Comparison of ENCODE assay signal across 10 mouse cellular contexts in genomic region chr5:123851398-123851797, GRCm38 (mm10). TPM values are rescaled to one million over a fixed set of nuclear protein-coding genes. Genes with fewer than 3 reads are reported as not detected.
DNase-seq lines count a peak whose midpoint lies in the region; ATAC-seq and TF ChIP-seq lines count a peak whose summit lies in the region.
"Had no signal": no experiment of that assay in that cellular context is flagged by ENCODE, and none has a peak within 500 bp of the region (broad histone marks: within the 10 kb centered on the region; RNA-seq: fewer than 3 reads in every experiment).

No protein-coding gene starts in this region.

- H3K27me3 ChIP-seq in stomach, postnatal 0 days (ENCODE audit: control insufficient read depth, insufficient read depth, low read length): no peaks in the 10 kb centered on the region
- H3K27me3 ChIP-seq: limb, embryonic 12.5 days had no signal

- no peaks in the 10 kb centered on the region for H3K9me3 ChIP-seq in stomach, postnatal 0 days (ENCODE audit: control insufficient read depth, low read length)

- WGBS in stomach, postnatal 0 days: 30% methylated on average over 2 of the region's 2 CpGs

- no peak for TF ChIP-seq EP300 in stomach, postnatal 0 days (optimal IDR thresholded peaks at IDR 0.05)

- TF ChIP-seq CTCF in stomach, postnatal 0 days (IDR thresholded peaks at IDR 0.05; ENCODE audit: low read depth): no peak

- no peaks in the 10 kb centered on the region for H3K36me3 ChIP-seq in stomach, postnatal 0 days (ENCODE audit: control insufficient read depth, insufficient read depth, low read length)
- H3K36me3 ChIP-seq: limb, embryonic 12.5 days had no signal

- no peak overlapping the region for H3K9ac ChIP-seq in stomach, postnatal 0 days (ENCODE audit: low read length)
- H3K9ac ChIP-seq: limb, embryonic 12.5 days had no signal

- H3K27ac ChIP-seq in stomach, postnatal 0 days (replicated peaks): no peak overlapping the region
- H3K27ac ChIP-seq: limb, embryonic 12.5 days had no signal

- peak; percentile 23 to 24 for DNase-seq in B cell, adult 2 months
- DNase-seq in kidney, postnatal 14 days: peak; percentile 45
- DNase-seq in stomach, postnatal 0 days (ENCODE audit: low spot score): no peak
- DNase-seq in adrenal gland, adult 18-20 months (ENCODE audit: low spot score in 2 of 2): no peak
- DNase-seq in spleen, postnatal 4 days (ENCODE audit: low spot score in 2 of 2): no peak
- no peak for DNase-seq in lung, postnatal 4 days
- DNase-seq: heart, postnatal 14 days had no signal

- H3K4me3 ChIP-seq in stomach, postnatal 0 days (ENCODE audit: low read depth, low read length): no peak overlapping the region
- H3K4me3 ChIP-seq: limb, embryonic 12.5 days had no signal

- ATAC-seq in granulocyte monocyte progenitor cell, adult 5-6 weeks (replicated peaks; ENCODE audit: poor library complexity, severe bottlenecking): peak; percentile 53
- ATAC-seq in stomach, postnatal 0 days (ENCODE audit: low FRiP score, low TSS enrichment): peak; percentile 46; the same call in 1 of the 2 replicates

- no peaks in the 10 kb centered on the region for H3K4me1 ChIP-seq in stomach, postnatal 0 days (replicated peaks; ENCODE audit: control insufficient read depth, insufficient read depth)
- H3K4me1 ChIP-seq: limb, embryonic 12.5 days had no signal

- no peak overlapping the region for H3K4me2 ChIP-seq in stomach, postnatal 0 days (replicated peaks; ENCODE audit: low read depth)
- H3K4me2 ChIP-seq: limb, embryonic 12.5 days had no signal

RNA-seq across cellular contexts. Expression of gene Hcar2, which starts 13.9 kb away (rescaled TPM):
- not detected in 2 replicates for total RNA-seq in granulocyte monocyte progenitor cell, adult 5-6 weeks (2014; fragmentation: Nextera tagmentation)
- 2.7 and 5.4 TPM in 2 replicates for total RNA-seq in granulocyte monocyte progenitor cell, adult 5-6 weeks (2017)
- polyA plus RNA-seq in stomach, postnatal 0 days (2015; fragmentation: Nextera tagmentation; extraction: Ambion mirVana): 24.0 and 26.8 TPM in 2 replicates
- 1 to 10 TPM; 1.9 to 7.2 TPM for total RNA-seq in adrenal gland, adult 18-20 months (2021)
- total RNA-seq: megakaryocyte-erythroid progenitor cell, adult 5-6 weeks had no signal

RNA-seq across cellular contexts. Expression of gene Hcar1, which starts 28.4 kb away (rescaled TPM):
- total RNA-seq in granulocyte monocyte progenitor cell, adult 5-6 weeks (2014; fragmentation: Nextera tagmentation): not detected in 2 replicates
- not detected in 2 replicates for total RNA-seq in granulocyte monocyte progenitor cell, adult 5-6 weeks (2017)
- 4.9 and 6.0 TPM in 2 replicates for polyA plus RNA-seq in stomach, postnatal 0 days (2015; fragmentation: Nextera tagmentation; extraction: Ambion mirVana)
- 10 to 100 TPM in 1 of 2 experiments, 1 to 10 TPM in 1; 5.1 to 18.0 TPM for total RNA-seq in adrenal gland, adult 18-20 months (2021)
- total RNA-seq: megakaryocyte-erythroid progenitor cell, adult 5-6 weeks had no signal
- polyA plus RNA-seq: limb, embryonic 12.5 days had no signal

RNA-seq across cellular contexts. Expression of gene Denr, which starts 55.6 kb away (rescaled TPM):
- total RNA-seq in granulocyte monocyte progenitor cell, adult 5-6 weeks (2014; fragmentation: Nextera tagmentation): 67.5 and 72.9 TPM in 2 replicates
- total RNA-seq in granulocyte monocyte progenitor cell, adult 5-6 weeks (2017): 76.4 and 100.0 TPM in 2 replicates
- 107 and 122 TPM in 2 replicates for polyA plus RNA-seq in stomach, postnatal 0 days (2015; fragmentation: Nextera tagmentation; extraction: Ambion mirVana)
- 10 to 100 TPM; 54.7 to 74.1 TPM for total RNA-seq in adrenal gland, adult 18-20 months (2021)

Comparison
In these comparisons a context has a peak if more than half of its experiments do, and no peak if none do; other contexts are left out.
1. DNase-seq: peak in B cell, adult 2 months (2 of 2) and kidney, postnatal 14 days (single experiment); none in stomach, postnatal 0 days (single experiment), adrenal gland, adult 18-20 months (0 of 2), spleen, postnatal 4 days (0 of 2) and lung, postnatal 4 days (0 of 2).
2. RNA of gene Hcar1, which starts 28.4 kb away (total RNA-seq): 5.1 to 18.0 TPM in adrenal gland, adult 18-20 months; not detected in granulocyte monocyte progenitor cell, adult 5-6 weeks; every median in the first group is over 4 times any median in the second.